Mouse (Mus musculus): Measurements from ENCODE around the gene Zfp473.
"Not testable (repeated sequence)": the region's sequence is repeated elsewhere in the genome, so short reads cannot be mapped to it uniquely, and the experiment has no call there.

Zfp473 gene

DNA sequence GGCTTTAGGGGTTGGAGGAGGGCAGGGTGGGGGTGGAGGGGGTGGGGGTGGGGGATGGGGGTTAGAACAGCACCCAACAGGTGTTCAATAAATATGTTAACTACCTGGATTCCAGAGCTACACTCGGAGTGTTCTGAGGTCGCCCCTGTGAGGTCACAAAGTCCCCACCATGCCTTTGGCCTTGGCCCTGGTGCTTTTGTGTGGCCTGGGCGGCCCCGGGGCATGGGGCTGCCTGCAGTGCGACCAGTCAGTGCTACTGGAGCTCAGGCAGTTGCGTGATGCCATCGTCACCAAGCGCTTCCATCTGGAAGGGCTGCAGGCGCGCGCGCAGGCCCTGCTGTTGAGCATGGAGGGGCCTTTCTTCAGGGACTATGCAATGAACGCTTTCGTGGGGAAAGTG, 42.3 kb downstream of the Zfp473 start, which contains the start of gene Izumo2:
Gene Izumo2 (plus strand): TSS at position 169 of the 400 bp plus-strand sequence.
- DNase-seq, result no peak

DNA sequence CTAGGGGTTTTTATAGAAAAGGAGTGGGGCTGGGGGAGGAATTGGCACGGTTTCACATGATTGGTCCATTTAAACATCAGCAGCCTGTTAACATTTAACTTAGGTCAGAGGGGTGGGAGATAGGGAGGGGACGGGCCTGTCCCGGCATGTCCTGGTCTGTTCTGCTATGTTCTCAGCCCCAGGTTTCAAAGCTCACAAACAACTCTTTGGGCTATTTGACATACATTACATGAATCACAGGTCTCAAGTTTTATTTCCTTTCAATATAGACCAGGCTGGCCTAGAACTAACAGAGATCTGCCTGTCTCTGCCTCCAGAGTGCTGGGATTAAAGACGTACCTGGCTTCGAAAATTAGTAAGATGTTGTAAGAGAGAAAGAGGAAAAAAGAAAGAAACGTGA, 42.8 kb downstream of the Zfp473 start:
- DNase-seq, result not testable (repeated sequence)

DNA sequence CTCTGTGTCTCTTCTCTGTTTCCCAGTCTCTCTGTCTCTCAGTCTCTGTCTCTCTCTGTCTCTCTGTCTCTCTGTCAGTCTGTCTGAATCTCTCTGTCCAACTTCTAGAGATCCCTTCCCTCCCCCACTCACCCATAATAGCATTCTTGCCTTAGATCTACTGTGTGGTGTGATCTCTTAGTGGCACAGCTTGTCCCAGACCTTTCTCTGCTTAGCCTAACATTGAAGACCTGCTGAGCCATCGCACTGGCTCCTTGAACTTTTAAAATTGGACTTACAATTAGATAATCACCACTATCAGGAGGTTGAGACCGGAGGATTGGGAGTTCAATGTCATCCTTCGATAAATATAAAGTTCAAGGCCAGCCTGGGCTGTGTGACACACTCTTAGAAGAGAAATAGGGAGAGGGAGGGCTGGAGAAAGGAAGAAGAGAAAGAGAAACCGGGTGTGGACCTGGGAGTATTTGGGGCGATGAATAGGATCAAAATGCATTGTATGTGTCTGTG, 43.6 kb downstream of the Zfp473 start:
- no peak for DNase-seq

DNA sequence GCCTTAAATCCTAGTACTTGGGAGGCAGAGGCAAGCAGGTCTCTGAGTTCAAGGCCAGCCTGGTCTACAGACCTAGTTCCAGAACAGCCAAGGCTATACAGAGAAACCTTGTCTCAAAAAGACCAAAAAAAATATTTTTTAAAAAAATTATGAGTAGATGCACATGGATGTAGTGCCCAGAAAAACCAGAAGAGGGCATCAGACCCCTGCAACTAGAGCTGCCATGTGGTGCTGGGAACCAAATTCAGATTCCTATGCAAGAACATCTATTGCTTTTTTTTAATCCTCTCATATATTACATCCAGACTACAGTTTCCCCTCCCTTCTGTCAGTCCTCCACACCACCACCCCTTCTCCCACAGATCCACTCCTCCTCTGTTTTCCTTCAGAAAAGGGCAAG, 44.5 kb downstream of the Zfp473 start:
- no peak for DNase-seq

DNA sequence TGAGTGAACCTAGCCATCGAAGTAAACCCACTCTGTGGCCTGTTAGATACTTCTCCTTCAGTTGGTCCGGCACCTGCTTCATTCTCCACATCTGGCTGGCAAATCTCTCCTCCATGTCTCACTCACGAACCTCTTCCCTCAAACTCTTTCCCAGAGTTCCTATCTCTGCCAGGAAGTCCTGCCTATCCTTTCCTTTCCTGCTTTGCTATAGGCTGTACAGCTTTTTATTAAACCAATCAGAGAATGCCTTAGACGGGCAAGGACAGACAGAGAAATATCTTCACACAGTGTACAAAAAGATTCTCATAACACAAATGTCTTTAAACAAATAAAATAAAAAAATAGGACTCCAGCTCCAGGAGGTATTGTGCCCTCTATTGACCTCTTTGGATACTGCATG, 45.8 kb downstream of the Zfp473 start:
- DNase-seq, result no peak

DNA sequence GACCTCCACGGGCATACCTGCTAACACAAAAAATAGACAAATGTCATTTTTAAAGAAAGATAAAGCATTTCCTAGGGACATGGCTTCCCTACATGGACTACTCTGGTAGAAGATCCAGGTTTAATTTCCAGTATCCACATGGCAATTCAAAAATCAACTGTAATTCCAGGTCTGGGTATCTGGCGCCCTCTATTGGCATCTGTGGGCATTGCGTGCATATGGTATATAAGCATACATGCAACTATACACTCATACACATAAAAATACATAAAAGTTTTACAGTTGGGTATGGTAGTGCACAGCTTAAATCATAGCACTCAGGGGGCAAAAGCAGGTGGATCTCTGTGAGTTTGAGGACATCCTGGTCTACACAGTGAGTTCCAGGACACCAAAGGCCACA, 46.5 kb downstream of the Zfp473 start:
- DNase-seq, result peak; percentile 34

DNA sequence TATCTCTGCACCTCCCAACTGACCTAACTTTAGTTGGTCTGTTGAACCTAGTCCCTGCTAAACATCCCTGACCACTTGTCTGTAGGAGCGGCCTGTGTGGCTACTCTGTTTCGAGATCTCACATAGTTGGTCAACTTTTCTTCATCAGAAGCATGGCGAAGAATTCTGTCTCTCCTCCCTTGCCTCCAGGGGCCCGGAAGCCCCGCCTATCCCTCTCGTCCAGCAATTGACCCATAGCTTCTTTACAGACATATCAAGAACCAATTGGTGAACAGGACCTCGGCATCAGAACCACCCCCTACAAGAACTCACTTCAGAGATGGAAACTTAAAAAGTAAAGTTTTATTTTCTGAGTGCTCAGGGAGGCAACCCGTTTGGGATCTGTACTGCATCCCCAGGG, 47.9 kb downstream of the Zfp473 start:
- no peak for DNase-seq

DNA sequence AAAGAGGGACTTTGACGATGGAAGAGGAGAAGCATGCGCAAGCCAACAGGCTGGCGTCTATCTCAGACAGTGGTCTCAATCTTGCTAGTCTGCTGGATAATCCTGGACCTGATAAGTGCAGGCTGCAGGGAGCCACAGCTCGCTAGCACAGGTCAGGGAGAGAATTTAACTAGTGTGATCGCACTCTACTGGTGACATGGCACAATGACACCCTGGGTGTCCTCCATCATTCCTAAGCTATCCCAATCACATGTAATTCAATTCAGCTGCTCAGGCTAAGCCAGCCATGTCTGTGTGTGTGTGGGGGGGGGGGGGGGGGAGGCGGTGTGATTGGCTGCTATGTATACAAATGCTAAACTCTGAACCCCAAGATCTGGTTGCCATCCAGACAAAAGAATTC, 48.9 kb downstream of the Zfp473 start:
- DNase-seq, result peak; percentile 49

DNA sequence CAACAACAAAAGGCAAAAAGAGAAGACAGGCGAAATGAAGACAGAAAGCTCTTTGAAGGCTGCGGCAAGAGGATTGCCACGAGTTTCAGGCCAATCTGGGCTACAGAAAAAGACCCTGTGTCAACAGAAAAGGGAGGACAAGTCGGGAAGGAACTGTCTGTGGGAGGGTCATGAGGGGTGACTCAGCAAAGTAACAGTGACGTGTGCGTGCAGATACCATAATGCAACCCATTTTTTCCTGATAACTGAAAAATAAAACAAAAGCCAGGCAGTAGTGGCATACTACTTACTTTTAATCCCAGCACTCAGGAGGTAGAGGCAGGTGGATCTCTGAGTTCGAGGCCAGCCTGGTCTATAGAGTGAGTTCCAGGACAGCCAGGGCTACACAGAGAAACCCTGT, 52.9 kb downstream of the Zfp473 start:
- DNase-seq, result no peak

DNA sequence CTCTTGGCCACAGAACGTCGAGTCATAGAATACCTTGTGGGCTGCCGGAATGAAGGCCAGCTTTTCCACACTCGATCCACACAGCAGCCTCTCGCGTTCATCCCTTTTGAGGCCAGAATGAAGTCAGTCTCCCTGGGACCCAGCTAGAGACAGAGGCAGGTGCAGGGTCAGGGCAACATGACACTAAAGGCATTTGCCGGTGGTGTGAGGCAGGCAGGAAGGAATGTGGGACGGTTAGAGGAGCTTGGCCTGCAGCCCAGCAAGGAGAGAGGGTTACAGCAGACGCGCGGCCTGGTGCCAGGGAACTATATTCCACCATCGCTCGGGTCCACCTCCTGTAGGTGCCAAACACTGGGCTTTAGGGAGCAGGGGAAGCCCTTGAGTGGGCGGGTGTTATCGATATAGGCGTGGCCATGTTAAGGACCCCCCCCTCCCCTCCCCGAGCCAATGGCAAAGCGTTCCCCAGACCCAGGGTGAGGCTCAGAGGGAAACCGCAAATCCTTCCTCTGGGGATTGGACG, 53.6 kb downstream of the Zfp473 start:
- peak; percentile 61 for DNase-seq

DNA sequence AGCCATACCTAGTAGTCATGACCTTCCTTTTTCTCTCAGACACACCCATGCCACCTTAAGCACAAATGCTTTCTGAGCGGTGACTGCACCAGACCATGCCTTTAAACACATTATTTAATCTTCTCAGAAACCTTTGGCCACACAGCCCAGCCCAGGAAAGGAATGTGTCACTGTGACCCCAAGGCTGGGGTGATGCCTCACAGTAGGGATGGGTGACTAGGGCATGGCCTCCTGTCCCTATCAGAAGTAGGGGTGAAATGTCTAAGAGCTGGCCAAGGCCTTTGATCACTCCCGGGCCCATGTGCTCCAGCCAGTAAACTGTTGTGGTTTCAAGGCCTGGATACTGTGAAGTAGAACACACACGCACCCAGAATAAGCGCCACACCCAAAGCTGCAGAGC, 55.6 kb downstream of the Zfp473 start:
- no peak for DNase-seq

DNA sequence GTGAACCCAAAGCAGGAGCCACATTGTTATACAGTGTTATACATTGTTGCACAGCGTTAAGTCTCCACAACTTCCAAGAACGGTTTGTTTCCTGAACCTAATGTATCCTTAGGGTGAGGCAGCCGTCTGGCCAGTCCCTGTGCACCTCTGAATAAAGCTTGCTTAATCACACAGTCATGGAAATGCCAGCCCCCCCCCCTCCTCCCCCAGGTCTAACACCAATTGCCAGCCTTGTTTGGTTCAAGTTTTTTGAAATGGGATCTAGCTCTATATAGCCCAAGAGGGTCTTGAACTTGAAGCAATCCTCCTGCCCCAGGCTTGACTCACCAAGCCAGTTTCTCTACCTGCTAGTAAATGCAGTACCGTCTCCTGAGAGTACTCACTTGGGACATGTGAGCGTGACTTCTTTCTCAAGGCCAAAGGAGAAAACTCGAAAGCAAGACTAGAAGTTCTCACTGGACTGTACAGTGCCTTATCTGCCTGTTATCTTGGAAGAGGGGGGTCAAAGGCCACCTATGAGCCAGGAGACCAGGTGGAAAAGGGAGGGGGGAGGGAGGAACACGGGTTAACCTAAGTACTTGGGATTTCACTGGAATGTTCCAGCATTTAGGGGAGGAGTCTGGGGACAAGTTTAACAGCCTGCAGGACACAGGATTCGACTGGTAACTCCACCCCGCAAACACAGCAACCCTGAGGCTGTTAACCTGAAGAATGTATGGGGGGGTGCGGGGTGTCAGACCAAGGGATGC, 57.2 kb downstream of the Zfp473 start:
- no peak for DNase-seq

DNA sequence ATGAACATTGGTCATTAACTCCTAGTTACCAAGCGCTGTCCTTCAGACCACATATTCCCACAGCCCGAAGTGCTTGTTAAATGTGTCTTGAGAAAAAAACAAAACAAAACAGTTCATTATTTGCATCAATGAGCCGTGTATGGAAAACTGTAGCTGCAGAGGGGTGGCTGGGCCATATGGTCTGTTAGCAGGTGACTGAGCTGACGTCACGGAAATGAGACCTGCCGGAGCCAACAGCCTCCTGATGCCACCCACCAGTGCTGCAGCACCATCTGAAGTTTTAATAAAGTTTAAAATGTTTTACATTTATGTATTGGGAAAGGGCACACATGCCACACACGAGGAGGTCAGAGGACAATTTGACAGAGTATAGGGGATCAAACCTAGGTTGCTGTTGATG, 61.5 kb downstream of the Zfp473 start:
- DNase-seq, result no peak

DNA sequence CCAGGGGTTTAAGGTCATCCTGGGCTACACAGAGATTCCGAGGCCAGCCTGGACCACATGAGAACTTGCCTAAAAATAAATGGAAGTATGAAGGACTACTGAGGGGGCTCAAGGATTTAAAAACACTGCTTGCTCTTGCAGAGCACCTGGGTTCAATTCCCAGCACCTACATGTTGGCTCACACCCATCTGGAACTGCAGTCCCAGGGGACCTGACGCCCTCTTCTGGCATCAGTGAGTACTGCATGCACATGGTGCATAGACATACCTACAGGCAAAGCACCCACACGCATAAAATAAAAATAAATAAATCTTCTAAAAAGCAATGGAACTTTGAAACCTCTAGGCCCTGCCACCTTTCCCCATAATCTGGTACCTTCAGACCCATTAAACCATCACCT, 62.0 kb downstream of the Zfp473 start:
- DNase-seq, result no peak

DNA sequence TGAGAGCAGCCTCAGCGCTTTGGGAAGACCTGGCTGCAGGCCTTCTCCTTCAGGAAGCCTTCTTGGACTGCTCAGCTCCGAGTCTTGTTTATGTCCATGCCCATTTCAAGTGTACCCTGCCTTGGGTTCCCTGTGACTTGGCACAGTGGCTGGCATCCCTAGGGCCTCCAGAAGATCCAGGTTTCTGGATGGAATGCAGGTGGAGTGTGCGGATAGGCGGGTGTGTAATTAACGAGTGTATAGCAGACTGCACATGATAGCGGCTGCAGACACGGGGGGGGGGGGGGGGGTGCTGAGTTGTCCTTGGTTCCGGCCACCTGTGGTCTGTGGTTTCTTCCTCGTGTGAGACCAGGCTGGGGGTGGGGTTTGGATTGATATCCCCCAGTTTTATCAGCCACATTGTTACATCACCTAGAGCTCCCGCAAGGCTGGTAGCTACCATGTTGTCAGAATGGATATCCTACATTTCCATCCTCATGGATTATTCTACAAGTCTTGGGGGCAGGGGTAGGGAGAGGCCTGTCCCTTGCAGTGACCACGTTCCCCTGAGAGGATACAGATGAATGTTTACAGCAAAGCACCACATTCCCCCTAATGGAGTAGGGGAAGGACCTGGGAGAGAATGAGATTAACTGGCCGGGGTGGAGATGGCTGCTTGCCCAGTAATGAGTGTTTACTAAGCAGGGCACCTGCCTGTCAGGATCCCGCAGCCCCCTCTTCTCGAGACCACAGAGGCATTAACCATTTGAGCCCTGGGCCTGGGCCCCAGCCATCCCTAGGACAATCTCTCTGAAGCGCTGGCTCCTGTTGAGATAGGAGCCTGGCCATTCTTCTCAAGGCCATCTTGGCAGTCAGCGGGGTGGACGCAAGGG, 65.1 kb downstream of the Zfp473 start:
- no peak for DNase-seq

DNA sequence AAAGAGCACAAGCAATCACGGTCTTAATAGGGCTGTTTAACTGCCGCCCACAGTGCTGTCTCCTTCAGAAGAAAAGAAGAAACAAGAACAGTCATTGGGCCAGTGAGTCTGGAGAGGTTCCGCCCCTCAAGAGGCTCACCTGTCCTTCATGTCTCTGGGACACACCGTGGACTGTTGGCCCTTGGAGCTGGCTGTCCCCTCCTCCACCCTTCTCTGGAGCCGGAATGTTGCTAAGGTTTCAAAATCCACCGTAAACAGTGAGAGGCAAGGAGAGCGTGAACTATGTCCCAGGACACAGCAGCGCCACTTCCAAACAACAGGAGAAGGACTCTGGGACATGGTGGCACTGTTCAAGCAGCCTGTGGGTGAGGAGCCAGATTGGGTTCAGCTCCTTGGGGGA, 67.2 kb downstream of the Zfp473 start:
- no peak for DNase-seq
